Mouse (Mus musculus) testis, adult 2 months (tissue): Measurements from ENCODE around the gene Dlg5. TPM values are rescaled to one million over a fixed set of nuclear protein-coding genes. Genes with fewer than 3 reads are reported as not detected.

Source experiments
- H3K27ac ChIP-seq: fragments of 200-500 bp; 2 replicates; pipeline ENCODE4 v1.5.1; 2012; ENCODE audit warnings: low read depth, low read length; ENCODE audit not compliant: control insufficient read depth, insufficient read depth
- H3K27me3 ChIP-seq: fragments of 200-500 bp; 2 replicates; pipeline ENCODE4 v1.6.1; 2012; ENCODE audit warnings: mild to moderate bottlenecking, low read length, moderate library complexity; ENCODE audit not compliant: control insufficient read depth, insufficient read depth
- H3K36me3 ChIP-seq: fragments of 200-500 bp; 2 replicates; pipeline ENCODE4 v1.6.1; 2012; ENCODE audit warnings: mild to moderate bottlenecking, low read length; ENCODE audit not compliant: control insufficient read depth, insufficient read depth
- H3K4me1 ChIP-seq: fragments of 200-500 bp; 2 replicates; pipeline ENCODE4 v1.6.1; 2012; ENCODE audit warnings: low read length; ENCODE audit not compliant: control insufficient read depth, insufficient read depth
- H3K4me3 ChIP-seq: fragments of 200-500 bp; 2 replicates; pipeline ENCODE4 v1.5.1; 2012; ENCODE audit warnings: low read depth, mild to moderate bottlenecking, low read length, moderate library complexity, mixed read lengths; ENCODE audit not compliant: control insufficient read depth
- CTCF ChIP-seq: fragments of 200-500 bp; IDR thresholded peaks from 2 replicates; pipeline ENCODE4 v1.5.1; 2012; ENCODE audit warnings: low read depth, mild to moderate bottlenecking, inconsistent platforms, low read length, moderate library complexity; ENCODE audit not compliant: control insufficient read depth, insufficient read depth, insufficient replicate concordance
- POLR2A ChIP-seq: fragments of 200-500 bp; IDR thresholded peaks from 2 replicates; pipeline ENCODE4 v1.6.1; 2012; ENCODE audit warnings: low read depth, mild to moderate bottlenecking, inconsistent platforms, low read length, moderate library complexity; ENCODE audit not compliant: control insufficient read depth
- polyA plus RNA-seq: library from polyadenylated mRNA; depleted of rRNA; stranded (reverse); fragments of >200 nt; gene quantifications from 2 replicates; pipeline ENCODE4 v1.2.3, GENCODE M21; 2012

The Dlg5 gene
- polyA plus RNA-seq, 1 experiment, result 3.4 TPM

GRCm38 (mm10) chr14:24235954-24236353 lies 9.8 kb downstream of the Dlg5 start:
- Histone ChIP-seq H3K27ac (no peak overlapping the region), H3K4me1 (no peaks in the 10 kb centered on the region), H3K4me3 (no peak overlapping the region), H3K36me3 (no peaks in the 10 kb centered on the region), H3K27me3 (no peaks in the 10 kb centered on the region)
- TF ChIP-seq CTCF (no peak), POLR2A (no peak)

- no peak for TF ChIP-seq POLR2A
- no peak for TF ChIP-seq CTCF
- H3K4me3 ChIP-seq, result no peak overlapping the region
- H3K27me3 ChIP-seq, result no peaks in the 10 kb centered on the region
- no peak overlapping the region for H3K27ac ChIP-seq
- H3K36me3 ChIP-seq, result no peaks in the 10 kb centered on the region
- H3K4me1 ChIP-seq, result no peaks in the 10 kb centered on the region
These were observed 11.3 kb downstream of the Dlg5 start for GRCm38 (mm10) chr14:24234411-24234810.

GRCm38 (mm10) chr14:24232641-24233633 lies 12.8 kb downstream of the Dlg5 start:
- Histone ChIP-seq H3K36me3 (no peaks in the 10 kb centered on the region), H3K27ac (no peak overlapping the region), H3K4me3 (no peak overlapping the region), H3K4me1 (no peaks in the 10 kb centered on the region), H3K27me3 (no peaks in the 10 kb centered on the region)
- TF ChIP-seq CTCF (no peak), POLR2A (no peak)

- no peaks in the 10 kb centered on the region for H3K27me3 ChIP-seq
- H3K4me1 ChIP-seq, result no peaks in the 10 kb centered on the region
- no peaks in the 10 kb centered on the region for H3K36me3 ChIP-seq
- H3K4me3 ChIP-seq, result no peak overlapping the region
- H3K27ac ChIP-seq, result no peak overlapping the region
- TF ChIP-seq CTCF (no peak), POLR2A (no peak)
These were observed 17.2 kb downstream of the Dlg5 start for GRCm38 (mm10) chr14:24228549-24228948.

- TF ChIP-seq CTCF (no peak), POLR2A (no peak)
- no peak overlapping the region for H3K27ac ChIP-seq
- no peak overlapping the region for H3K4me3 ChIP-seq
- no peaks in the 10 kb centered on the region for H3K36me3 ChIP-seq
- no peaks in the 10 kb centered on the region for H3K27me3 ChIP-seq
- no peaks in the 10 kb centered on the region for H3K4me1 ChIP-seq
These were observed 18.7 kb downstream of the Dlg5 start for GRCm38 (mm10) chr14:24227015-24227414.

GRCm38 (mm10) chr14:24226344-24226743 lies 19.4 kb downstream of the Dlg5 start:
- Histone ChIP-seq H3K27me3 (no peaks in the 10 kb centered on the region), H3K4me3 (no peak overlapping the region), H3K36me3 (no peaks in the 10 kb centered on the region), H3K27ac (no peak overlapping the region), H3K4me1 (no peaks in the 10 kb centered on the region)
- TF ChIP-seq POLR2A (no peak), CTCF (no peak)

- TF ChIP-seq POLR2A, result no peak
- no peak for TF ChIP-seq CTCF
- H3K4me3 ChIP-seq, result no peak overlapping the region
- no peaks in the 10 kb centered on the region for H3K4me1 ChIP-seq
- H3K27me3 ChIP-seq, result no peaks in the 10 kb centered on the region
- no peaks in the 10 kb centered on the region for H3K36me3 ChIP-seq
- H3K27ac ChIP-seq, result no peak overlapping the region
These were observed 23.0 kb downstream of the Dlg5 start for GRCm38 (mm10) chr14:24222759-24223158.
